Mouse (Mus musculus) hindbrain, embryonic 10.5 days (tissue): Measurements from ENCODE around the gene Cand1. TPM values are rescaled to one million over a fixed set of nuclear protein-coding genes. Genes with fewer than 3 reads are reported as not detected.
A peak's percentile ranks its signal among the peaks of the same experiment; 100 is the strongest.

Experiments used
- DNase-seq: peaks from one replicate; pipeline ENCODE4 v3.0.0-alpha.2; 2017; ENCODE audit warnings: low spot score
- H3K27ac ChIP-seq: fragments of 300-500 bp; sonication (generic); 2 replicates; pipeline ENCODE4 v1.5.1; 2016; ENCODE audit warnings: mild to moderate bottlenecking, moderate library complexity
- H3K27me3 ChIP-seq: fragments of 300-500 bp; sonication (generic); 2 replicates; pipeline ENCODE4 v1.6.1; 2016; ENCODE audit warnings: mild to moderate bottlenecking; ENCODE audit not compliant: poor library complexity, insufficient read depth, severe bottlenecking
- H3K36me3 ChIP-seq: fragments of 300-500 bp; sonication (generic); 2 replicates; pipeline ENCODE4 v1.6.1; 2016; ENCODE audit warnings: mild to moderate bottlenecking, moderate library complexity
- H3K4me1 ChIP-seq: fragments of 300-500 bp; sonication (generic); replicated peaks from 2 replicates; pipeline ENCODE4 v1.6.1; 2016; ENCODE audit warnings: mild to moderate bottlenecking
- H3K4me3 ChIP-seq: fragments of 300-500 bp; sonication (generic); 2 replicates; pipeline ENCODE4 v1.5.1; 2016; ENCODE audit warnings: mild to moderate bottlenecking, moderate library complexity
- H3K9me3 ChIP-seq: fragments of 300-500 bp; sonication (generic); 2 replicates; pipeline ENCODE4 v1.6.1; 2016; ENCODE audit warnings: mild to moderate bottlenecking, moderate library complexity
- WGBS: fragments of 180-500 bp; shearing (Covaris S2); methylation state at CpG from one replicate; pipeline ENCODE4 v1.1.7; 2016; 5-methylcytosine and 5-hydroxymethylcytosine counted together
- polyA plus RNA-seq: library from polyadenylated mRNA; unstranded; fragments of >200 nt; fragmentation: Nextera tagmentation; extraction: Ambion mirVana; gene quantifications from 2 replicates; pipeline ENCODE4 v1.2.1, GENCODE M21; 2016

The Cand1 gene
- 82.6 and 96.5 TPM in 2 replicates for polyA plus RNA-seq

DNA sequence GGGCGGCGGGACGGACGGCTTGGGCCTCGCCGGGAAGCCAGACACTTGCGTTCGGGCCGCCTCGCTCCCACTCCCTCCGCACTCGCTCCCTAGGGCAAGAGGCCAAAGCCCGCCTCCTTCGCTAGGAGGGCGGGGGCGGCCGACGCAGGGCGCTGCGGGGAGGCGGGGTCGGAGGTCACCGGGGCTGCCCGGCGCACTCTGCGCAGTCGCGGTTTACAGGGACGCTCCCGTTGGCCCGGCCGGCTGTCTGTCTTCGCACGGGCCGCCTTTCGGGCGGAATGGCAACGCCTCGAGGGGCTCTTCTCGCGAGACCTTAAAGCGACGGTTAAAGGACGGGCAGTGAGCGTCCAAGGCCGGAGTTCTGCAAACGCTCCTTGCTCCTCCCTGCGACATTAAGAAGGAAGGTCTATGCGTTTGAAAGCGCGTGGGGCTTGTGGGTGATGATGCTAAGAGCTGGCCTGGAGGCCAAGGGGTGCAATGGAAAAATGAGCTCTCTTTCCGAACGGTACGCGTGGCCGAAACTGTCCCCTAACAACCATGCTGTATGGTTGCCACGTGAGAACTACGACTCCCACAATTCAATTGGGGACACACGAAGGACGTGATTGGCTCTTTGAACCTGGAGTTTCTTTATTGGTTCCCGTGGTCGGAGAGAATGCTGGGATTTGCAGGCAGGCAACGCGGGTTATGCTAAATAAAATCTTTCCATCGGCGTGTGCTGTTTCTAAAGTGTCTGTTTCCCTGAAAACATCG lies at the start of gene Cand1:
Cand1 (minus strand) TSS at position 87 of the 753 bp plus-strand sequence.
- under 1% methylated on average over 67 of the region's 67 CpGs for WGBS
- peaks cover 20% of the 10 kb centered on the region for H3K4me1 ChIP-seq
- H3K9me3 ChIP-seq, result no peaks in the 10 kb centered on the region
- peak within 1 kb of the TSS; percentile 99 for H3K27ac ChIP-seq
- DNase-seq, result peak; percentile 98
- H3K27me3 ChIP-seq, result no peaks in the 10 kb centered on the region
- peaks cover 23% of the 10 kb centered on the region for H3K36me3 ChIP-seq
- peak within 1 kb of the TSS; percentile 97 for H3K4me3 ChIP-seq

DNA sequence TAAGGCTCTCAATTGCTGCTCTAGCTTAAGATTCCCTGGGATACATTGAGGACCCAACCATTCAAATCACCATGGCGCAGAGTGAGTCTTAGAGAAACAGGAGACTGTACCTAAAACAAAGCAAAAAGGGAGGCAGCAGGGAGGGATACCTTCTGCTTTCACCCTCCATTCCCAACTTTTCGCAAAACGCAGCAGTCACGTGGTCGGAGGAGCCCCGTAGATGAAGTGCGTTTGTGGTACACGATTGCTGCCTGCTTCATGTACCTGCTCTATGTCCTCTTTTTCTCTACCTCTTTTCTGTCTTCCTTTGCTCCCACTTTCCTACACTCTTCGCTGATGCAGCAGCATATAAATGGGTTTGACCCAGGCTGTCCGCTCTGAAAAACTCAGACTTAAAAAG lies 39.0 kb upstream of the Cand1 start:
- no peaks in the 10 kb centered on the region for H3K36me3 ChIP-seq
- DNase-seq, result no peak
- H3K4me1 ChIP-seq, result no peaks in the 10 kb centered on the region
- H3K9me3 ChIP-seq, result no peaks in the 10 kb centered on the region
- no peaks in the 10 kb centered on the region for H3K27me3 ChIP-seq
- WGBS, result 83% methylated on average over 10 of the region's 10 CpGs
- no peak overlapping the region for H3K4me3 ChIP-seq
- H3K27ac ChIP-seq, result no peak overlapping the region

DNA sequence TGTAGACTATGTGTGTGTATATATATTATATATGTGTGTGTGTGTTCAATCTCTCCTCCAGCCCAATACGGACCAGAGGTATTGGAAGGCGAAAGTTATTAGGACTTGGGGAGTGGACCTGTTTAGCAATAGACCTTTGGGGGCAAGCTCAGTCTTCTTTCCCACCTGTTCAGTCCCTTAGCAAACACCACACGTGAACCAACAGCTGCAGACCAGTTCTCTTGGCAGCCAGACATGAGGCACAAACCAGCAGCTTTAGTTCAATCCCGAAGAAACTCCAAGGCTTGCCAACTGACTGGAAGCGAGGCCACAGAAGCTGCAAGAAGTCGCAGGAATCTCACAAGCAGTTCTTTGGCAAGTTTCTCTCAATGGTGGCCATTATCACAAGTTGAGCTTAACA lies 34.5 kb upstream of the Cand1 start:
- H3K4me3 ChIP-seq, result no peak overlapping the region
- no peaks in the 10 kb centered on the region for H3K36me3 ChIP-seq
- no peaks in the 10 kb centered on the region for H3K27me3 ChIP-seq
- H3K27ac ChIP-seq, result no peak overlapping the region
- 87% methylated on average over 6 of the region's 6 CpGs for WGBS
- DNase-seq, result no peak
- H3K4me1 ChIP-seq, result peaks cover 13% of the 10 kb centered on the region
- no peaks in the 10 kb centered on the region for H3K9me3 ChIP-seq

DNA sequence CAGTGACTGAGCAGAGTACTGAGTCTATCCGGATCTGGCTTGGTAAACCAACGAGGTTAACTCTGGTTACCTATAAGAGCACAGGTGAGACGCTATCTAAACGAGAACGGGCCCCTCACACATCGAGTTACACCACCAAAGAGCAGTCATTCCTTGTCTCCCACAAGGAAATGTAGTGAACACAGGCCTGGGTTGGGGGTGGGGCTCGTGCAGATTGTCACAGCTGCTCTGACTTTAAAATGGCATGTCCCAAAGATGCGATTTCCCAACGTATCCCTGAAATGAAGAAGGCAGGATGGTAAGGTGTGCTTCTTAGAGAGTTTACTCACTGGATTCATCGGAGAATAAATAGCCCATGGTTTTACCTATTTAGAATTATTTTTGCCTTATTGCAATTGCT lies 32.7 kb upstream of the Cand1 start:
- Histone ChIP-seq H3K9me3 (no peaks in the 10 kb centered on the region), H3K27me3 (no peaks in the 10 kb centered on the region), H3K27ac (no peak overlapping the region), H3K4me1 (peaks cover 13% of the 10 kb centered on the region), H3K4me3 (no peak overlapping the region), H3K36me3 (no peaks in the 10 kb centered on the region)
- DNase-seq, result no peak
- 86% methylated on average over 10 of the region's 10 CpGs for WGBS

DNA sequence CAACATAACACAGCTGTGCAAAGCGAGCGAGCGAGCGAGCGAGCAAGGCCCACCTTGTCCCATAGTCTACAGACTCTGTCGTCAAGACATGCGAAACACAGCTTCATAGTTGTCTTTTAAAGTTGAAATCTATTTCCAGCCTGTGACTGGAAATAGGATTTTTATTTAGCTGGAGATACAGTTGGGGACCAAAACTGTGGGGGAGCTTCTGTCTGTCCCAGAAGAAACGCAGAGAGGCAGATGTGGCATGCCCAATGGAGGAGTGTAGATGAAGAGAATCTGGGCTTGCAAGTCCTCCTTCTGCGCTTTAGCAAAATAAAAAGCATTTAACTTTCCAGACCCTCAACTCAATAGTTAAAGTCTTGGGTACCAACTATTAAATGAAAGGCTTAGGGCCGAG lies 32.1 kb upstream of the Cand1 start:
- Histone ChIP-seq H3K4me1 (peaks cover 13% of the 10 kb centered on the region), H3K27me3 (no peaks in the 10 kb centered on the region), H3K9me3 (no peaks in the 10 kb centered on the region), H3K4me3 (no peak overlapping the region), H3K27ac (no peak overlapping the region), H3K36me3 (no peaks in the 10 kb centered on the region)
- WGBS, result 95% methylated on average over 10 of the region's 10 CpGs
- DNase-seq, result no peak

DNA sequence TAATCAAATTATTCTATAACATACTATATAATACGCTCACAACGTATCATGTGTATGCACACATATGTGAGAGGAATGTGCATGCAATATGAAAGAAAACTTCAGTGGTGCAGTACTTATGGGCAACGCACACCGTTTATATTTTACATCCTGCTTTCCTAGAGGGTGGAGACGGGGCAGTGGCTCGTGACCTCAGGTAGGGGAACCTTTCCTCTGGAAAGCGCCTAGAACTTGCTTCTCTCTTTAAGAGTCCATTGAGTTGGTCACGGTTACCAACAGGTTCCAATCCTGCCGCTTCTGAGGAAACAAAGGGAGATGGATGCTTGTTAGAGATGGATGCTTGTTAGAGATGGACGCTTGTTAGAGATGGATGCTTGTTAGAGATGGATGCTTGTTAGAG lies 31.2 kb upstream of the Cand1 start:
- H3K36me3 ChIP-seq, result no peaks in the 10 kb centered on the region
- no peak overlapping the region for H3K27ac ChIP-seq
- H3K27me3 ChIP-seq, result no peaks in the 10 kb centered on the region
- peaks cover 13% of the 10 kb centered on the region for H3K4me1 ChIP-seq
- H3K4me3 ChIP-seq, result no peak overlapping the region
- whole genome bisulfite sequencing, result 88% methylated on average over 10 of the region's 10 CpGs
- no peak for DNase-seq
- H3K9me3 ChIP-seq, result no peaks in the 10 kb centered on the region

DNA sequence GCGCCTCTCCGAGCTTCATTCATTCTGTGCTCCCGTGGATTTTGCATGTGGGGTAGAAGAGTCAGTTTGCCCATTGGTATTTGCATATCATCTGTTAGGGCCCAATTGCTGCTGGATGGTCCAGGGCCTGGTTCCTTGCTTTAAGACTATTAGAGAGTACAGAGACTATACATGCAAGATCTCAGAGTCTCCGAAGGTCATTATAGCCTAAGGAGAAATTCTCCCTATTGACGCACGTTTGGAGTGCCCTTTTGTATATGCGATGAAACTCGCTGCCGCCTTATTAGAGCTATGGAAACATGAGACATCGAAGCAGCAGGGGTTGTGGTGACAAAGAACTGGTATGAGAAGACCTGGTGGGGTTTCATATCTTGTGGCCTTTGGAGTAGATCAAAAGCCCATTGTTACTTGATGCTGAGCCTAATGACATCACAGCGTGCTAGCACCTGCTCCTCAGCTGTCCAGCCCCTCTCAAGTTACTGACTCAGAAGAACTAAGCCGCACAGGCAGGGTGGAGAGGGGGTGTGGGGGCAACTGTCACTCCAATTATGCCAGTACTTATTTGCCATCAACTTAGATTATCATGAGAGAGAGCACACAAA lies 30.6 kb upstream of the Cand1 start:
- DNase-seq, result peak; percentile 36
- peak overlapping the region; percentile 35 for H3K27ac ChIP-seq
- no peaks in the 10 kb centered on the region for H3K9me3 ChIP-seq
- H3K4me3 ChIP-seq, result no peak overlapping the region
- H3K27me3 ChIP-seq, result no peaks in the 10 kb centered on the region
- peaks cover 13% of the 10 kb centered on the region for H3K4me1 ChIP-seq
- 55% methylated on average over 12 of the region's 12 CpGs for WGBS
- no peaks in the 10 kb centered on the region for H3K36me3 ChIP-seq

DNA sequence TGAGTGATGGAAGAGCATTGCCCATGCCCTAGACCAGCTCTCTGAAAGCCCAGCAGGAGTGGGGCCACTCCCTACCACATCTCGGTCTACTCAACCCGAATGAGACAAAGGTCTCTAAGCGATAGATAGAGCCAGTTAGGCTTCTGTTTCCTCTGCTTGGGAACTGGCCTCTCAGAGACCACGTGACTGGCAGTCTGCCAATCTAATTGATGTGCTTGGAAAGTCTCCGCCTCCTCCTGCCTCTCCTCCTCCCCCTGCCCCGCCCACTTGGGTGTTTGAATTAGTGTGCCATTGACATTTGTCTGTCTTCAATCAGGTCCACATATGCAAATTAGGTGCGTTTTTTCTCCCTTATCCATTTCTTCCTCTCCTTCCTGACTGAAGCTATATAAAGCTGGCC lies 24.9 kb upstream of the Cand1 start:
- Histone ChIP-seq H3K4me3 (no peak overlapping the region), H3K27me3 (no peaks in the 10 kb centered on the region), H3K27ac (no peak overlapping the region), H3K36me3 (no peaks in the 10 kb centered on the region), H3K9me3 (0 out of 2 replicates have a peak, but pooled peaks cover 3% of the 10 kb centered on the region), H3K4me1 (peaks cover 4% of the 10 kb centered on the region; the same call in 1 of the 2 replicates)
- DNase-seq, result no peak
- 71% methylated on average over 7 of the region's 7 CpGs for WGBS

DNA sequence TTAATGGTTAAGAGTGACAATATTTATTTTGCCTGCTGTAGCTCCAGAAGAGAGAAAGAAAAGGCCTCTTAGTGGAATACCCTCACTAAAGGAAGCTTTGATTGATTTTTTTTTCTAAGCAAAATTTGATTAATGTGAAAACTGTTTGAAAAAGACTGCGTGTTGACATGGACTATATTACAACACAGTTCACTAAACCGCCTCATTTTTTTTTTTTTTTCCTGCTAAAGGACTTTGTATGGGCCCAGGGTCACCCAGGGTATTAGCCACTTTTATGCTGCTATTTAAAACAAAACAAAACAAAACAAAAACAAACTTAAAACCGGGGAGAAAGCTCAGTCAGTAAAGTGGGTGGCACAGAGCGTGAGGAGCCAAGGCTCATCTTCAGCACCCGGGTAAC lies 23.0 kb upstream of the Cand1 start:
- H3K27ac ChIP-seq, result no peak overlapping the region
- DNase-seq, result no peak
- 0 out of 2 replicates have a peak, but pooled peaks cover 3% of the 10 kb centered on the region for H3K9me3 ChIP-seq
- no peaks in the 10 kb centered on the region for H3K36me3 ChIP-seq
- no peaks in the 10 kb centered on the region for H3K4me1 ChIP-seq
- H3K27me3 ChIP-seq, result no peaks in the 10 kb centered on the region
- no peak overlapping the region for H3K4me3 ChIP-seq
- 90% methylated on average over 5 of the region's 5 CpGs for WGBS

DNA sequence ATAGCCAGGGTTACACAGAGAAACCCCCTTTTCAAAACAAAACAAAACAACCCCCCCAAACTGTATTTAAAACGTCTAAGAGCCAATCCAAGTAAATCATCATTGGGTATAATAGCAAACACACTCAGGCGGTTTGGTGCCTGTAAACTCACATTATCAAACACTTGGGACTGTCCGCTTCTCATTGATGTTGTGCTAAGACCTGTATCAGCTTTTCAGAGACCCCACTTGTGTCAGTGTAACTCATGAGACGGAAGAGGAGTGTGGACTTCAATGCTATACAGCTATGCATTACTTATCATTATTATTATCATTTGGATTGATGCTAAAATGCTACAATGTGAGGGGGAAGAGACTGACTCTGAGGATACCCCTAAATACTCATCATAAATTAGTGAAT lies 18.0 kb upstream of the Cand1 start:
- H3K4me1 ChIP-seq, result no peaks in the 10 kb centered on the region
- no peak for DNase-seq
- 0 out of 2 replicates have a peak, but pooled peaks cover 6% of the 10 kb centered on the region for H3K9me3 ChIP-seq
- no peak overlapping the region for H3K27ac ChIP-seq
- WGBS, result 73% methylated on average over 4 of the region's 4 CpGs
- no peak overlapping the region for H3K4me3 ChIP-seq
- no peaks in the 10 kb centered on the region for H3K36me3 ChIP-seq
- no peaks in the 10 kb centered on the region for H3K27me3 ChIP-seq

DNA sequence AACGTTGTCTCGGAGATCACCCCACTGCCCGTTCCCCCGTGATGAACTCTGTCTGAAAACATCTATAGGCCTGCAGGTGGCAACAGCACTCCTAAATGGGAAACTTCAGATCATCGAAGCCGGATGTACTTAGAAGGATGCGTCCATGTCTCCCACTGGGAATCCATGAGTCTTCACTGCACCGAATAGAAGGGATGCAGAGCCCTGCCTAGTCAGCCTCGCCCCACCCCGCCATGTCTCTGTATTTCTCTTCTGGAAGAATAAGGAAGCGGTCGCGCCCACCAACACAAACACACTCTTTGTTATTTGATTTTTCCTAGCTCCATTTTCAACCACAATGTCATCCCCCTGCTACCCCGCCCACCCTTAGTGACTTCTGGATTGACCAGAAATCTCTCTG lies 4.3 kb upstream of the Cand1 start:
- Histone ChIP-seq H3K36me3 (no peaks in the 10 kb centered on the region), H3K4me3 (no peak overlapping the region), H3K4me1 (0 out of 2 replicates have a peak, but pooled peaks cover 6% of the 10 kb centered on the region), H3K9me3 (no peaks in the 10 kb centered on the region), H3K27ac (no peak overlapping the region), H3K27me3 (no peaks in the 10 kb centered on the region)
- WGBS, result 89% methylated on average over 14 of the region's 14 CpGs
- no peak for DNase-seq

DNA sequence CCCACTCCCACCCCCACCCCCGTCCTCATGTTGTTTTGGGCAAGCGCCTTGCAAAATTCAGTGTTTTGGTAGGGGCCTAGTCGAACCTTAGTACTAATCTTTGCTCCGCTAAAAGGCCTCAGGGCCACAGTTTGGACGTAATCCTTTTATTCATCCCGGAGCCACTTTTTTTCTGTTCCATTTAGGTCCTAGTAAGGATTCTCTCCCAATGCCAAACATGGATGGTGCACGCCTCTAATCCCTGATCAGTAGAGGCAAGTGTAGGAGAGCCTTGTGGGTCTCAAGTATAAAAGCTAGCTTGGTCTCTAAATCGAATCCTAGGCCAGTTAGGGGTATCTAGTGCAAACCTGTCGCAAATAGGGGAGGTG lies 851 bp upstream of the Cand1 start:
- peaks cover 20% of the 10 kb centered on the region for H3K4me1 ChIP-seq
- H3K27ac ChIP-seq, result peak overlapping the region; percentile 99
- 5% methylated on average over 9 of the region's 9 CpGs for WGBS
- H3K4me3 ChIP-seq, result peak overlapping the region; percentile 97
- H3K9me3 ChIP-seq, result no peaks in the 10 kb centered on the region
- peaks cover 17% of the 10 kb centered on the region for H3K36me3 ChIP-seq
- H3K27me3 ChIP-seq, result no peaks in the 10 kb centered on the region
- DNase-seq, result no peak

DNA sequence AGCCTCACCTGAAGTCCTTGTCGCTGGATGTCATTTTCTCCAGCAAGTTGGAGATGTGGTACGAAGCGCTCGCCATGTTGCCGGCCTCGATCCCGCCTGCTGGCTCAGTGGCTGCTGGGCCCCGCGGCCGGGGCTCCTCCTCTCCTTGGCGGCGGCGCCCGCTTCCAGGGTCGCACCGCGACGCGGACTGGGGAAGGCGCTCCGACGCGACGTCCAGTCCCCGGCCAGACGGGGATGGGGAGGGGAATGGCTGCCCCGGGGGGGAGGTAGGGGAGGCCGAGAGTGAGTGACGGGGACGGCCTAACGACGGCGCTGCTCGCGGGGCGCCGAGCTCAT lies 254 bp downstream of the Cand1 start:
- H3K36me3 ChIP-seq, result peaks cover 28% of the 10 kb centered on the region
- peaks cover 20% of the 10 kb centered on the region for H3K4me1 ChIP-seq
- H3K4me3 ChIP-seq, result peak overlapping the region; percentile 97
- under 1% methylated on average over 37 of the region's 37 CpGs for WGBS
- no peaks in the 10 kb centered on the region for H3K27me3 ChIP-seq
- peak overlapping the region; percentile 99 for H3K27ac ChIP-seq
- no peak for DNase-seq
- H3K9me3 ChIP-seq, result no peaks in the 10 kb centered on the region
